Mouse (Mus musculus) lung, postnatal 0 days (tissue): ENCODE results near the gene Fga. TPM values are rescaled to one million over a fixed set of nuclear protein-coding genes. Genes with fewer than 3 reads are reported as not detected.

Source experiments
- ATAC-seq: fragments of 200-750 bp; cut with Nextera tagmentation; 2 replicates; pipeline ENCODE4 v1.8.0; 2017; ENCODE audit warnings: moderate library complexity
- DNase-seq: peaks from one replicate; pipeline ENCODE4 v3.0.0-alpha.2; 2016; ENCODE audit warnings: low spot score
- H3K27ac ChIP-seq: fragments of 300-500 bp; sonication (generic); 2 replicates; pipeline ENCODE4 v1.5.1; 2014; ENCODE audit warnings: antibody characterized with exemption, mild to moderate bottlenecking, low read length, mixed read lengths
- H3K27me3 ChIP-seq: fragments of 300-500 bp; sonication (generic); replicated peaks from 2 replicates; pipeline ENCODE4 v1.6.1; 2014; ENCODE audit warnings: low read length, mixed read lengths; ENCODE audit not compliant: insufficient read depth
- H3K36me3 ChIP-seq: fragments of 300-500 bp; sonication (generic); 2 replicates; pipeline ENCODE4 v1.6.1; 2014; ENCODE audit warnings: low read length, mixed read lengths; ENCODE audit not compliant: insufficient read depth
- H3K4me1 ChIP-seq: fragments of 300-500 bp; sonication (generic); 2 replicates; pipeline ENCODE4 v1.6.1; 2014; ENCODE audit warnings: antibody characterized with exemption, low read depth, low read length, mixed read lengths; ENCODE audit not compliant: insufficient read depth
- H3K4me2 ChIP-seq: fragments of 300-500 bp; sonication (generic); replicated peaks from 2 replicates; pipeline ENCODE4 v1.6.1; 2014; ENCODE audit warnings: low read depth, mild to moderate bottlenecking, low read length, moderate library complexity, mixed read lengths
- H3K4me3 ChIP-seq: fragments of 300-500 bp; sonication (generic); 2 replicates; pipeline ENCODE4 v1.5.1; 2014; ENCODE audit warnings: low read depth, low read length
- H3K9ac ChIP-seq: fragments of 300-500 bp; sonication (generic); replicated peaks from 2 replicates; pipeline ENCODE4 v1.6.1; 2014; ENCODE audit warnings: low read depth, mild to moderate bottlenecking
- H3K9me3 ChIP-seq: fragments of 300-500 bp; sonication (generic); 2 replicates; pipeline ENCODE4 v1.6.1; 2016; ENCODE audit warnings: low read length, mixed read lengths
- CTCF ChIP-seq: IDR thresholded peaks from 2 replicates; pipeline ENCODE4 v1.5.1; 2016; ENCODE audit warnings: antibody characterized with exemption, mild to moderate bottlenecking
- EP300 ChIP-seq: IDR thresholded peaks from 2 replicates; pipeline ENCODE4 v1.6.1; 2016; ENCODE audit warnings: antibody characterized with exemption, mild to moderate bottlenecking, control low read depth
- WGBS: fragments of 180-500 bp; shearing (Covaris S2); extraction: QIAGEN DNeasy Blood & Tissue Kit; methylation state at CpG from one replicate; pipeline ENCODE4 v1.1.7; 2014; 5-methylcytosine and 5-hydroxymethylcytosine counted together
- polyA plus RNA-seq: library from polyadenylated mRNA; unstranded; fragments of >200 nt; fragmentation: Nextera tagmentation; extraction: Ambion mirVana; gene quantifications from 2 replicates; pipeline ENCODE4 v1.2.1, GENCODE M21; 2015

Fga gene
- polyA plus RNA-seq, 1 experiment from 2014 or later, result 0.50 TPM

DNA sequence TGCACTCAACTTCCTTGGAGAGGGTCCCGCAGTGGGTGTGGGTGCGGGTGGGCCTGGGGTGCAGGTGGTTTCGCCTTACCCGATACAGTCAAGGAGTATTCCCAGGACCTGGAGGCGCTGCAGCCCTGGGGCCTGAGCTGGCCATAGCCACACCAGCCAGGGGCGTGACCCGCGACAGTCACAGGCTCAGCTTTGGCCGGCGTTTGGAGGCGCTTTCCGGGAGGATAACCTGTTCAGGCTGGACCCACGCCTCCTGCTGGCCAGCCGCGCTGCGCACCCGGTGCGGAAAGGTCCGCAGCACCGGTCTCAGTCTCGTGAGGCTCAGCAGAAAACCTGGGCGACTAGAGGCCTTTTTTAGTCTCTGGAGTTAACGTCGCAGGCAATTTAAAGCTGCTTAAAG lies 30.5 kb upstream of the Fga start:
- H3K9ac ChIP-seq, result no peak overlapping the region
- H3K36me3 ChIP-seq, result no peaks in the 10 kb centered on the region
- H3K4me2 ChIP-seq, result peak overlapping the region; percentile 31; the same call in 1 of the 2 replicates
- H3K27me3 ChIP-seq, result 0 out of 2 replicates have a peak, but pooled peaks cover 3% of the 10 kb centered on the region
- H3K9me3 ChIP-seq, result no peaks in the 10 kb centered on the region
- H3K4me1 ChIP-seq, result no peaks in the 10 kb centered on the region; the same call in 1 of the 2 replicates
- H3K27ac ChIP-seq, result no peak overlapping the region
- no peak overlapping the region for H3K4me3 ChIP-seq
- no peak for TF ChIP-seq EP300
- TF ChIP-seq CTCF, result peak; percentile 83
- 1% methylated on average over 24 of the region's 24 CpGs for WGBS
- DNase-seq, result peak; percentile 80
- peak; percentile 83 for ATAC-seq

DNA sequence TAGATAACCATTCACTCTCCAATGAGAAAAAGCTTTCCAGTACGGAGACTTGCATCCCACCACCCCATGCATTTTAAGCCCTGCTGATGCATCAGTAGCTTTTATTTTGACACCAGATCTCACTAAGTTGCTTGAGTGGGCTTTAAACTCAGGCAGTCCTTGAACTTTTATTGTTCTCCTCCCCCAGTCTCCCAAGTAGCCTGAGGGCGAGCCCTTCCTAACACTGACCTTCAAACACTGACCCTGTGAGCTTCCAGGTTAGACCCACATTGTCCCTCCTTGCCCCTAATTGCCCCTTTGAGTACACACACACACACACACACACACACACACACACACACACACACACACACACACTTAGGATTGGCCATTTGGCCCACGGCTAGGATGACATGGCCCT lies 29.2 kb upstream of the Fga start:
- 73% methylated on average over 3 of the region's 3 CpGs for WGBS
- Histone ChIP-seq H3K9me3 (no peaks in the 10 kb centered on the region), H3K9ac (no peak overlapping the region), H3K4me2 (no peak overlapping the region), H3K27ac (no peak overlapping the region), H3K27me3 (0 out of 2 replicates have a peak, but pooled peaks cover 3% of the 10 kb centered on the region), H3K4me1 (no peaks in the 10 kb centered on the region; the same call in 1 of the 2 replicates), H3K4me3 (no peak overlapping the region), H3K36me3 (no peaks in the 10 kb centered on the region)
- TF ChIP-seq CTCF (no peak), EP300 (no peak)
- DNase-seq (no peak), ATAC-seq (no peak)

DNA sequence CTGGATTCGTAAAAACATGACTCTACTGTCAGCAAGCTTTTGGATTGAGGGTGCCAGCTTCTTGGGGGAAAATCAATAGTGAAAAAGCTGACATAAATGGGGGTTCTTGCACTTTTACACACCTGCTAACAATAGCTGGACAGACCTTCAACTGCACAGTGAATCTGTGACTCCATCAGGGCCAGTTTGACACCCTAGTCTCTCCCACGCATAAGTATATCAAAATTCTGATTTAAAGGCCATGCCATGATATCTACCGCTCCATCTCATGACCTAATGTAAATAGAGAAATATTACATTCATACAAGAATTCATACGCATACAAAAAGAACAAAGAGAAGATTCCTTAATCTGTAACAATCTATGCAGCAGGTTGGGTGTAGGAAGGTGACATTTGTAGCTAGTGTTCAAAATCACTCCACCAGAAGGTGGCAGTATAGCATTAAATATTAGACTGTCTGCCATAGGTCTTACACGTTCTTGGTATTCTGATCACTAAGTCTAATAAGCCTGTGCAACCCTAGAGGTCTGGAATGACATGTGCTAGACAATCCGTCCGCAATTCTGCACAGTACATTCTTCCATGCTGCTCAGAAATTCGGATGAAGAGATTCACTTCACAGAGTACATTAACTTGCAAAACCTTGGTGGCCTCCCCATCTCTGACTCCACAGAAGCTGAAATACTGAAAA lies 27.0 kb upstream of the Fga start:
- DNase-seq (peak; percentile 89), ATAC-seq (peak; percentile 70)
- no peaks in the 10 kb centered on the region for H3K36me3 ChIP-seq
- no peak overlapping the region for H3K9ac ChIP-seq
- H3K9me3 ChIP-seq, result no peaks in the 10 kb centered on the region
- H3K27me3 ChIP-seq, result 0 out of 2 replicates have a peak, but pooled peaks cover 3% of the 10 kb centered on the region
- no peak overlapping the region for H3K27ac ChIP-seq
- WGBS, result 26% methylated on average over 8 of the region's 8 CpGs
- H3K4me2 ChIP-seq, result no peak overlapping the region
- TF ChIP-seq EP300 (no peak), CTCF (peak; percentile 78)
- H3K4me3 ChIP-seq, result no peak overlapping the region
- no peaks in the 10 kb centered on the region; the same call in 1 of the 2 replicates for H3K4me1 ChIP-seq

GRCm38 (mm10) chr3:82999995-83000394 lies 25.9 kb upstream of the Fga start:
- H3K4me1 ChIP-seq, result no peaks in the 10 kb centered on the region; the same call in 1 of the 2 replicates
- TF ChIP-seq CTCF (no peak), EP300 (no peak)
- DNase-seq (peak; percentile 13), ATAC-seq (peak; percentile 34)
- H3K9me3 ChIP-seq, result no peaks in the 10 kb centered on the region
- no peaks in the 10 kb centered on the region for H3K36me3 ChIP-seq
- H3K9ac ChIP-seq, result no peak overlapping the region
- 0 out of 2 replicates have a peak, but pooled peaks cover 1% of the 10 kb centered on the region for H3K27me3 ChIP-seq
- H3K4me2 ChIP-seq, result no peak overlapping the region
- 68% methylated on average over 9 of the region's 9 CpGs for WGBS
- H3K27ac ChIP-seq, result no peak overlapping the region
- H3K4me3 ChIP-seq, result no peak overlapping the region

GRCm38 (mm10) chr3:83002191-83002590 lies 23.7 kb upstream of the Fga start:
- H3K4me1 ChIP-seq, result no peaks in the 10 kb centered on the region
- H3K27me3 ChIP-seq, result no peaks in the 10 kb centered on the region
- ATAC-seq (no peak), DNase-seq (peak; percentile 73)
- H3K4me3 ChIP-seq, result no peak overlapping the region
- H3K9me3 ChIP-seq, result no peaks in the 10 kb centered on the region
- no peak overlapping the region for H3K27ac ChIP-seq
- TF ChIP-seq EP300 (no peak), CTCF (peak; percentile 83)
- 3% methylated on average over 2 of the region's 2 CpGs for WGBS
- H3K36me3 ChIP-seq, result no peaks in the 10 kb centered on the region
- no peak overlapping the region for H3K9ac ChIP-seq
- H3K4me2 ChIP-seq, result no peak overlapping the region

DNA sequence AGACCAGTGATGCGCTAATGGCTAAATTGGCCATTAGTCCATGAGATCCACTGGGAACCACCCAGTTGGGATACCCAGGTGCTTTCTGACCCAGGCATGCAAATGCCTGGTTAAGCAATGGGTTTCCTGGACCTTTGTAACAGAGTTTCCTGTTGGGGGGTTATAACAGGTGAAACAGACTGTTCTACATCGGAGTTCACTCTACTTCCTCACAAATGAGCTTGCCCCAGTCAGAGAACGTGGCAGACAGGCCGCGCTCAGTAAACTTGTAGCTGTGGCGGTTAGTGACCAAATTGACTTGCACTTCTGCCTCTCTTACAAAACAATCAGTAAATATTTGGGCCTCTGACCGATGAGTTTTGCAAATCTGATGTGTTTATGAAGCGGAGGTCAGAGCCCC lies 22.8 kb upstream of the Fga start:
- 82% methylated on average over 8 of the region's 8 CpGs for WGBS
- ATAC-seq, result no peak
- H3K27me3 ChIP-seq, result no peaks in the 10 kb centered on the region

More for the DNA sequence above, 22.8 kb upstream of the Fga start:
- no peak overlapping the region for H3K9ac ChIP-seq
- no peaks in the 10 kb centered on the region for H3K4me1 ChIP-seq
- H3K36me3 ChIP-seq, result no peaks in the 10 kb centered on the region
- H3K27ac ChIP-seq, result no peak overlapping the region
- DNase-seq, result no peak
- TF ChIP-seq CTCF (no peak), EP300 (no peak)
- H3K9me3 ChIP-seq, result no peaks in the 10 kb centered on the region
- H3K4me3 ChIP-seq, result no peak overlapping the region
- no peak overlapping the region for H3K4me2 ChIP-seq
